Mouse (Mus musculus) embryo, embryonic 10 days (tissue): ENCODE data around the gene Myadm.
A peak's percentile ranks its signal among the peaks of the same experiment; 100 is the strongest.
"Not testable (repeated sequence)": the region's sequence is repeated elsewhere in the genome, so short reads cannot be mapped to it uniquely, and the experiment has no call there.

Experiments used
- DNase-seq: peaks from one replicate; pipeline ENCODE4 v3.0.0-alpha.2; 2015; ENCODE audit warnings: low spot score

Myadm gene

GRCm38 (mm10) chr7:3290257-3291033, 1.6 kb downstream of the Myadm start:
- peak; percentile 97 for DNase-seq

GRCm38 (mm10) chr7:3291197-3291596, 2.3 kb downstream of the Myadm start:
- peak; percentile 33 for DNase-seq

- DNase-seq, result no peak
These were observed 2.9 kb downstream of the Myadm start for GRCm38 (mm10) chr7:3291764-3292163.

- DNase-seq, result not testable (repeated sequence)
These were observed 3.4 kb downstream of the Myadm start for GRCm38 (mm10) chr7:3292271-3292670.

GRCm38 (mm10) chr7:3292791-3293190, 3.9 kb downstream of the Myadm start:
- peak; percentile 87 for DNase-seq

GRCm38 (mm10) chr7:3294794-3295193, 5.9 kb downstream of the Myadm start:
- no peak for DNase-seq

- no peak for DNase-seq
These were observed 6.6 kb downstream of the Myadm start for GRCm38 (mm10) chr7:3295321-3296110.

GRCm38 (mm10) chr7:3296711-3297110, 7.8 kb downstream of the Myadm start:
- DNase-seq, result no peak

GRCm38 (mm10) chr7:3299941-3300617, 11.2 kb downstream of the Myadm start:
- DNase-seq, result no peak

- DNase-seq, result no peak
These were observed 12.2 kb downstream of the Myadm start for GRCm38 (mm10) chr7:3300891-3301627.

- peak; percentile 52 for DNase-seq
These were observed 13.0 kb downstream of the Myadm start for GRCm38 (mm10) chr7:3301628-3302555.

- DNase-seq, result peak; percentile 74
These were observed 13.8 kb downstream of the Myadm start for GRCm38 (mm10) chr7:3302556-3303275.

GRCm38 (mm10) chr7:3303276-3303781, 14.4 kb downstream of the Myadm start:
- DNase-seq, result peak; percentile 30

- DNase-seq, result no peak
These were observed 14.9 kb downstream of the Myadm start for GRCm38 (mm10) chr7:3303789-3304188.

- no peak for DNase-seq
These were observed 15.4 kb downstream of the Myadm start for GRCm38 (mm10) chr7:3304298-3304697.

- DNase-seq, result no peak
These were observed 17.5 kb downstream of the Myadm start for GRCm38 (mm10) chr7:3306400-3306799.

- no peak for DNase-seq
These were observed 19.8 kb downstream of the Myadm start for GRCm38 (mm10) chr7:3308646-3309045.

GRCm38 (mm10) chr7:3310233-3310632, 21.4 kb downstream of the Myadm start:
- no peak for DNase-seq

GRCm38 (mm10) chr7:3313571-3313970, 24.7 kb downstream of the Myadm start:
- DNase-seq, result no peak

- DNase-seq, result no peak
These were observed 25.2 kb downstream of the Myadm start for GRCm38 (mm10) chr7:3314121-3314520.
